Mouse (Mus musculus): ENCODE measurements around the gene Lsm11. TPM values are rescaled to one million over a fixed set of nuclear protein-coding genes. Genes with fewer than 3 reads are reported as not detected.

The Lsm11 gene
- polyA plus RNA-seq (2012; rRNA removed; ENCODE audit: low replicate concordance) = 2.6 and 4.3 TPM in 2 replicates

DNA sequence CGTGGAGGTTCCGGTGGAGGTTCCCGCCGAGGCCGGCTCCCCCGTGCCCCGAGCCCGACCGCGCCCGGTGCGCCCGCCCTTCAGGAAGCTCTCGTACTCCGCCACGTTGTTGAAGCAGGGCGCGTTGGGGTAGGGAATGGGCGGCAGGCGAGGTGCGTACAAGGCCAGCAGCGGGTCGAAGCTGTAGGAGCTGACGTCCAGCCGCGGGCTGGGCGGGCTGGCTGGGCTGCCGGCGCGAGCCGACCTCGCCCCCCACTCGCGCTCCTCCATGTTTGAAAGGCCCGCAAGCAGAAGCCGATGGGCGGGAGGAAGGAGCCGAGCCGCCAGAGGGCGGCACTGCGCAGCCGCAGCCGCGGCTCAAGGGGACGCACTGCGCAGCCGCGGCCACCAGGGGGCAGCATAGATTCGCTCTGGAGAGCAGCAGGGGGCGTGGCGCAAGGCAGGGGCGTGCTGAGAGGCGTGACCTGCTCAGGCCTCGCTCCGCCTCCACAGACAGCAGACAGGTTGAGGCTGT, at the start of gene Lsm11:
Gene Lsm11 (minus strand): TSS at position 293 of the 514 bp plus-strand sequence.

DNA sequence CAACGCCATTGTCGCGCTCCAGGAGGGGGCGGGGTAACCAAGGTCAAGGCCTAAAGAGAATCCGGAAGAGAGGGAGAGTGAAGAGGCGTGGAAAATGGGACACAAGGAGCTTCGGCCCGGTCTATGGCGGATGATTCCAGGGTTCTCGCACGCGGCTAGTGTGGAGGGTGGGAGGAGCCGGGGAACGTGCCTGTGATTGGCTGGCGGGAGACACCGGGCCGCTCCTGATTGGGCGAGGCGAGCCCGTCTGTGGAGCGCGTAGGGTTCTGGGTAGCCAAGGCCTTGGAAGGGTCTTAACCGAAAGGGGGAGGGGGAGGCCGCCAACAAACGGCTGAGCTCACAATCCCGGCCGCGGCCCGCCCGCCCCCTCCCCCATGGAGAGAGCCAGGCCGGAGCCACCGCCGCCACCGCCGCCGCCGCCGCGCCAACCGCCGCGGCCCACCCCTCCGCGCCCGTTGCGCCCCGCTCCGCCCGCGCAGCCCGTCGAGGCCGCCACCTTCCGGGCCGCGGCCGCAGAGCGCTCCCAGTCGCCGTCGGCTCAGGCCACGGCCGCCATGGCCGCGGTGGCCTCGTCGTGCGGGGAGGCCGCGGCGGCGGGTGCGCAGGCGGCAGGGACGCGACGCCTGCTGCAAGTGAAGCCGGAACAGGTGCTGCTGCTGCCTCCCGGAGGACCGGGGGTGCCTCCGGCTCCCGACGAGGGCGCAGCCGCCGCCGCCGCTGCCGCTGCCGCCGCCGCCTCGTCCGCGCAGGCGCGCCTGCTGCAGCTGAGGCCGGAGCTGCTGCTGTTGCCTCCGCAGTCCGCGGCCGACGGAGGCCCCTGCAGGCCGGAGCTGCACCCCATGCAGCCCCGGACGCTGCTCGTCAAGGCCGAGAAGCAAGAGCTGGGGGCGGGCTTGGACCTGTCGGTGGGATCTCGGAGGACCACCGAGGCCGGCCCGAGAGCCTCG, 35.5 kb upstream of the Lsm11 start, which contains the start of gene Sox30:
Gene Sox30 (plus strand): TSS at position 365 of the 947 bp plus-strand sequence.

DNA sequence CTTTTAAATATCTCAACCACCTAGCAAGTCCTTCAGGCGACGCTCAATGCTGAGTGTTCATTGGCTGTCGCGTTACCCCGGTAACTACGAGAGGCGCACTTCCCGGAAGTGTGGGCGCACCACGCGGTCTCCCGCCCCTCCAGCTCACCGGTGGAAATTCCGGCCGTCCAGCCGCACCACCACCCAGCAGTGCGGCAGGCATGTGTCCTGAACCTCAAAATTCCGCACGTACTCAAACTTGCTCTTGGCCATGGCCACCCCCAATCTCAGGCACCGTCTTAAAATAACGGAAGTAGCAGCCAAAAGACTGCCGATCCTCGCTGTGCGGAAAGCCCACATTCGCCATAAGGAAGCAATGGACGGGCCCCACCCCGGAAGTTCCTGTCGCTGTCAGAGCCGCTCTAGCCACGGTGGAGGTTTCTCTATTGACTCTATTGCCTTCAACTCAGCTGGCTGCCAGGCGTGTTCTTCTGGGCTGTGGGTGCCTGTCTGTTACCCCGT, 10.4 kb upstream of the Lsm11 start, which contains the start of gene Thg1l:
Gene Thg1l (minus strand): TSS at position 368 of the 501 bp plus-strand sequence.

Other genes starting within 250 kb of the Lsm11 start
- gene Clint1, start 92.9 kb downstream of the Lsm11 start, polyA plus RNA-seq (2012; rRNA removed; ENCODE audit: low replicate concordance) = 43.2 and 60.8 TPM in 2 replicates
- gene Thg1l, start 10.6 kb upstream of the Lsm11 start, polyA plus RNA-seq (2012; rRNA removed; ENCODE audit: low replicate concordance) = 1.1 and 2.1 TPM in 2 replicates
- 0.06 and 0.13 TPM in 2 replicates for gene Sox30, start 35.4 kb upstream of the Lsm11 start, polyA plus RNA-seq (2012; rRNA removed; ENCODE audit: low replicate concordance)
- 9.2 and 29.9 TPM in 2 replicates for gene Gm12166, start 107.4 kb upstream of the Lsm11 start, polyA plus RNA-seq (2012; rRNA removed; ENCODE audit: low replicate concordance)
- gene Adam19, start 111.1 kb upstream of the Lsm11 start, polyA plus RNA-seq (2012; rRNA removed; ENCODE audit: low replicate concordance) = 3.9 and 5.6 TPM in 2 replicates
- gene Nipal4, start 221.6 kb upstream of the Lsm11 start, polyA plus RNA-seq (2012; rRNA removed; ENCODE audit: low replicate concordance) = 0.14 and 0.98 TPM in 2 replicates